Mouse (Mus musculus): ENCODE measurements at regions not wholly inside any gene's neighbourhood (a gene's known extent, or its start where the extent isn't known, plus 50 kb on each side); places are given as distances from the start of the nearest gene placed in this dataset.
A peak's percentile ranks its signal among the peaks of the same experiment; 100 is the strongest.

DNA sequence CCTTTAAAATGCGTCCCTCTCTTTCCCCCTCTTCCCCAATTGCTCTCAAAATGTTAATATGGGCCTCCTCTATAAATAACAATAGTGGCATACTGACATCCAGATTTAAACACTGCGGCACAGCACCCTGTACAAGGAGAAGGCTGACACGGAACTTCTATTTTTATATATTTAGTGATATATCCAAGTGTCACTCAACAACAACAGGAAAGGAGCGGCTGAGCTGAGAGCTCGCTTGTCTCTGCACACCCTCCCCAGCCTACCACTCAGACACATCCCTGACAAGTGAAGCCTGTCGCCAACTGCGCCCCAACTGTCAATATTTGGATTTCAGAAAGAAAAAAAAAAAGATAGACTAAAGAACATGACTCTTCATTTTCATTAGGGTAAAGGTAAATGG is 282.2 kb downstream of the Nuf2 start:
- H3K27ac ChIP-seq (replicated peaks in 1 of 2; ENCODE audit: control insufficient read depth in 1 of 2, insufficient read depth in 1 of 2, low read depth in 2 of 2, low read length in 2 of 2), result peak overlapping the region in 1 of 2 experiments; percentile 37; a peak in 1 of 4 replicates
- peak overlapping the region; percentile 36 for H3K4me2 ChIP-seq (ENCODE audit: low read length)
- peaks cover 9% of the 10 kb centered on the region; the same call in 1 of the 2 replicates for H3K27me3 ChIP-seq (ENCODE audit: control insufficient read depth, insufficient read depth, low read length)
- ATAC-seq (ENCODE audit: insufficient number of reproducible peaks, insufficient read depth, low FRiP score, low read depth), result peak; percentile 56; the same call in 1 of the 2 replicates
- H3K9me3 ChIP-seq (ENCODE audit: control insufficient read depth, low read length), result no peaks in the 10 kb centered on the region
- 32% methylated on average over 7 of the region's 7 CpGs for WGBS
- H3K36me3 ChIP-seq (ENCODE audit: control insufficient read depth, insufficient read depth, low read length), result no peaks in the 10 kb centered on the region
- no peak overlapping the region for H3K9ac ChIP-seq (ENCODE audit: low read length)
- peaks cover 6 to 22% of the 10 kb centered on the region in 2 experiments; a peak in 3 of 4 replicates for H3K4me1 ChIP-seq (ENCODE audit: control insufficient read depth in 2 of 2, insufficient read depth in 2 of 2, low read length in 2 of 2)
- no peak overlapping the region for H3K4me3 ChIP-seq (ENCODE audit: control insufficient read depth in 1 of 2, insufficient read depth in 1 of 2, low read depth in 1 of 2, low read length in 2 of 2)

- Histone ChIP-seq H3K4me3 (ENCODE audit: control insufficient read depth in 1 of 2, insufficient read depth in 1 of 2, low read depth in 1 of 2, low read length in 2 of 2) (no peak overlapping the region), H3K27me3 (ENCODE audit: control insufficient read depth, insufficient read depth, low read length) (no peaks in the 10 kb centered on the region), H3K36me3 (ENCODE audit: control insufficient read depth, insufficient read depth, low read length) (no peaks in the 10 kb centered on the region), H3K27ac (replicated peaks in 1 of 2; ENCODE audit: control insufficient read depth in 1 of 2, insufficient read depth in 1 of 2, low read depth in 2 of 2, low read length in 2 of 2) (no peak overlapping the region), H3K4me2 (ENCODE audit: low read length) (no peak overlapping the region), H3K9ac (ENCODE audit: low read length) (no peak overlapping the region), H3K4me1 (ENCODE audit: control insufficient read depth in 2 of 2, insufficient read depth in 2 of 2, low read length in 2 of 2) (peaks cover 9 to 15% of the 10 kb centered on the region in 2 experiments), H3K9me3 (ENCODE audit: control insufficient read depth, low read length) (no peaks in the 10 kb centered on the region)
- 77% methylated on average over 2 of the region's 2 CpGs for WGBS
- no peak for ATAC-seq (ENCODE audit: insufficient number of reproducible peaks, insufficient read depth, low FRiP score, low read depth)
Observed at GRCm38 (mm10) chr1:169240377-169240776, 290.9 kb downstream of the Nuf2 start.

- Histone ChIP-seq H3K9ac (ENCODE audit: low read length) (no peak overlapping the region), H3K27ac (replicated peaks in 1 of 2; ENCODE audit: control insufficient read depth in 1 of 2, insufficient read depth in 1 of 2, low read depth in 2 of 2, low read length in 2 of 2) (no peak overlapping the region), H3K27me3 (ENCODE audit: control insufficient read depth, insufficient read depth, low read length) (no peaks in the 10 kb centered on the region), H3K9me3 (ENCODE audit: control insufficient read depth, low read length) (no peaks in the 10 kb centered on the region), H3K4me1 (ENCODE audit: control insufficient read depth in 2 of 2, insufficient read depth in 2 of 2, low read length in 2 of 2) (peaks cover 12 to 18% of the 10 kb centered on the region in 2 experiments), H3K4me3 (ENCODE audit: control insufficient read depth in 1 of 2, insufficient read depth in 1 of 2, low read depth in 1 of 2, low read length in 2 of 2) (no peak overlapping the region; a peak in 1 of 4 replicates), H3K4me2 (ENCODE audit: low read length) (peak overlapping the region; percentile 53), H3K36me3 (ENCODE audit: control insufficient read depth, insufficient read depth, low read length) (no peaks in the 10 kb centered on the region)
- no peak for ATAC-seq (ENCODE audit: insufficient number of reproducible peaks, insufficient read depth, low FRiP score, low read depth)
- WGBS, result 13% methylated on average over 16 of the region's 16 CpGs
Observed at GRCm38 (mm10) chr1:169238671-169239090, 292.6 kb downstream of the Nuf2 start.

DNA sequence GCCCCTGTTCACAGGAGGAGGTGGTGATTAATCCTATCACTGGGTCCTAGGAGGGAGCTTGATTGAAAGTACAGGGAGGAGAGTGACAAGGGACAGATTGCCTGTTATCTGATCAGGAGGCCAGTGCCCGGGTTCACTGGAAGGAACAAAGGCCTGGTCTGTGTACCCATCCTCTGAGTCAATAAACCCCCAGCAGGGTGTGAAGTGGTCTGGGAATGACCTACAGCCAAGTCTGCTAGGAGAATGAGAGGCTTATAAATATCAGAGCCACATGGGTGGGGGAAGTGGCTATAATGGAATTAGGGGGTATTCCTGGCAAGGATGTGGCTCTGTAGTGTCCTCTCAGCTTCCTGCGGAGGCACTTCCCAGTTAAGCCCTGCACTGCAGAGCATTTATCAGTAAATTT is 296.0 kb downstream of the Nuf2 start:
- Histone ChIP-seq H3K27me3 (ENCODE audit: control insufficient read depth, insufficient read depth, low read length) (no peaks in the 10 kb centered on the region), H3K36me3 (ENCODE audit: control insufficient read depth, insufficient read depth, low read length) (no peaks in the 10 kb centered on the region), H3K4me1 (ENCODE audit: control insufficient read depth in 2 of 2, insufficient read depth in 2 of 2, low read length in 2 of 2) (peaks cover 12 to 18% of the 10 kb centered on the region in 2 experiments), H3K4me2 (ENCODE audit: low read length) (no peak overlapping the region), H3K4me3 (ENCODE audit: control insufficient read depth in 1 of 2, insufficient read depth in 1 of 2, low read depth in 1 of 2, low read length in 2 of 2) (no peak overlapping the region), H3K9me3 (ENCODE audit: control insufficient read depth, low read length) (no peaks in the 10 kb centered on the region), H3K9ac (ENCODE audit: low read length) (no peak overlapping the region), H3K27ac (replicated peaks in 1 of 2; ENCODE audit: control insufficient read depth in 1 of 2, insufficient read depth in 1 of 2, low read depth in 2 of 2, low read length in 2 of 2) (no peak overlapping the region)
- 6% methylated on average over 2 of the region's 2 CpGs for WGBS
- ATAC-seq (ENCODE audit: insufficient number of reproducible peaks, insufficient read depth, low FRiP score, low read depth), result peak; percentile 31; the same call in 1 of the 2 replicates

DNA sequence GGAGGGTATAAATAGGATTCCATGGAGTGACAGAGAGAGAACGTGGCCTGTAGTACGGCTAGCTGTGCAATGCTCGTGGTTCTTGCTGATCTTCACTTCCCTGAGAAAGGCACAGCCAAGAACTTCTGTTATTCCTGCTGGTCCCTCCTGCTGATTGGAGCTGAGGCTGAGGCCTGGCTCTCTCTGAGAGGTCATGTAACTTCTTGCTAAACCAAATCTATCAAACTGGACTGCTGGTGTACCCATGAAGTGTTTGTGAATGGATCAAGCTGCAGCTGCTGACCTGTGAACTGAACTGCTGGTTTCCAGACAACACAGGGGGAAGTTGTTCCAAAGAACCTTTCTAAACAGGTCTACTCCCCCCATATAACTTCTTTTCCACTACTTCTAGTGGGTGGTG is 297.9 kb downstream of the Nuf2 start:
- Histone ChIP-seq H3K27me3 (ENCODE audit: control insufficient read depth, insufficient read depth, low read length) (no peaks in the 10 kb centered on the region), H3K27ac (replicated peaks in 1 of 2; ENCODE audit: control insufficient read depth in 1 of 2, insufficient read depth in 1 of 2, low read depth in 2 of 2, low read length in 2 of 2) (no peak overlapping the region), H3K4me1 (ENCODE audit: control insufficient read depth in 2 of 2, insufficient read depth in 2 of 2, low read length in 2 of 2) (peaks cover 5 to 9% of the 10 kb centered on the region in 2 experiments), H3K4me2 (ENCODE audit: low read length) (no peak overlapping the region), H3K36me3 (ENCODE audit: control insufficient read depth, insufficient read depth, low read length) (no peaks in the 10 kb centered on the region), H3K9ac (ENCODE audit: low read length) (no peak overlapping the region), H3K4me3 (ENCODE audit: control insufficient read depth in 1 of 2, insufficient read depth in 1 of 2, low read depth in 1 of 2, low read length in 2 of 2) (no peak overlapping the region), H3K9me3 (ENCODE audit: control insufficient read depth, low read length) (no peaks in the 10 kb centered on the region)
- 80% methylated on average over 3 of the region's 3 CpGs for WGBS
- no peak for ATAC-seq (ENCODE audit: insufficient number of reproducible peaks, insufficient read depth, low FRiP score, low read depth)

DNA sequence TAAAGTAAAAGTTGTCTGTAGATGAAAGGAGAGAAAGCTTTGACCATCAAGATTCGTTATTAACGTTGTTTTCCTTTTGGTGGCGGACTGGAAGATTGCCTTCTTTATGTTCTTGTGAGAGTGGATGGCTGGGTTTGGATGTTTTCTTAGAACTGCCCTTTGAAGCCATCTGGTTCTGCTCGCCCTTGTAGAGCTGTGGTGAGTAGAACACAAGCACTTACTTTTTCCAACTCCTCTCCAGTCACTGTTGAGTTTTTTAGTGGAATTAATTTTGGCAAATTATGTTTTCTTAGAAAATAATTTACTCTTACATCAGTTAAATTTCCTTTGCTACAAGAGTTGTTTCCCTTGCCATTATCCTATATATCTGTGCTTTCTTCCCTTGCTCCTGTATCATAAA is 301.2 kb downstream of the Nuf2 start:
- H3K9me3 ChIP-seq (ENCODE audit: control insufficient read depth, low read length), result peaks cover 6% of the 10 kb centered on the region
- no peaks in the 10 kb centered on the region for H3K27me3 ChIP-seq (ENCODE audit: control insufficient read depth, insufficient read depth, low read length)
- WGBS, result 66% methylated on average over 4 of the region's 4 CpGs
- no peak overlapping the region for H3K4me2 ChIP-seq (ENCODE audit: low read length)
- no peak overlapping the region for H3K27ac ChIP-seq (replicated peaks in 1 of 2; ENCODE audit: control insufficient read depth in 1 of 2, insufficient read depth in 1 of 2, low read depth in 2 of 2, low read length in 2 of 2)
- H3K9ac ChIP-seq (ENCODE audit: low read length), result no peak overlapping the region
- H3K36me3 ChIP-seq (ENCODE audit: control insufficient read depth, insufficient read depth, low read length), result no peaks in the 10 kb centered on the region
- ATAC-seq (ENCODE audit: insufficient number of reproducible peaks, insufficient read depth, low FRiP score, low read depth), result no peak
- H3K4me3 ChIP-seq (ENCODE audit: control insufficient read depth in 1 of 2, insufficient read depth in 1 of 2, low read depth in 1 of 2, low read length in 2 of 2), result no peak overlapping the region
- H3K4me1 ChIP-seq (ENCODE audit: control insufficient read depth in 2 of 2, insufficient read depth in 2 of 2, low read length in 2 of 2), result peaks cover under 1% of the 10 kb centered on the region in 2 experiments; a peak in 2 of 4 replicates

- no peak overlapping the region for H3K4me2 ChIP-seq (ENCODE audit: low read length)
- H3K4me1 ChIP-seq (ENCODE audit: control insufficient read depth in 2 of 2, insufficient read depth in 2 of 2, low read length in 2 of 2), result no peaks in the 10 kb centered on the region
- H3K27ac ChIP-seq (replicated peaks in 1 of 2; ENCODE audit: control insufficient read depth in 1 of 2, insufficient read depth in 1 of 2, low read depth in 2 of 2, low read length in 2 of 2), result no peak overlapping the region
- H3K36me3 ChIP-seq (ENCODE audit: control insufficient read depth, insufficient read depth, low read length), result no peaks in the 10 kb centered on the region
- ATAC-seq (ENCODE audit: insufficient number of reproducible peaks, insufficient read depth, low FRiP score, low read depth), result no peak
- WGBS, result 82% methylated on average over 2 of the region's 2 CpGs
- no peak overlapping the region for H3K4me3 ChIP-seq (ENCODE audit: control insufficient read depth in 1 of 2, insufficient read depth in 1 of 2, low read depth in 1 of 2, low read length in 2 of 2)
- peaks cover 6% of the 10 kb centered on the region for H3K9me3 ChIP-seq (ENCODE audit: control insufficient read depth, low read length)
- no peak overlapping the region for H3K9ac ChIP-seq (ENCODE audit: low read length)
- H3K27me3 ChIP-seq (ENCODE audit: control insufficient read depth, insufficient read depth, low read length), result no peaks in the 10 kb centered on the region; the same call in 1 of the 2 replicates
Observed at GRCm38 (mm10) chr1:169224431-169224830, 306.8 kb downstream of the Nuf2 start.

- no peak for ATAC-seq (ENCODE audit: insufficient number of reproducible peaks, insufficient read depth, low FRiP score, low read depth)
- Histone ChIP-seq H3K36me3 (ENCODE audit: control insufficient read depth, insufficient read depth, low read length) (no peaks in the 10 kb centered on the region), H3K4me1 (ENCODE audit: control insufficient read depth in 2 of 2, insufficient read depth in 2 of 2, low read length in 2 of 2) (no peaks in the 10 kb centered on the region), H3K9me3 (ENCODE audit: control insufficient read depth, low read length) (no peaks in the 10 kb centered on the region), H3K4me2 (ENCODE audit: low read length) (no peak overlapping the region), H3K27ac (replicated peaks in 1 of 2; ENCODE audit: control insufficient read depth in 1 of 2, insufficient read depth in 1 of 2, low read depth in 2 of 2, low read length in 2 of 2) (no peak overlapping the region), H3K9ac (ENCODE audit: low read length) (no peak overlapping the region), H3K27me3 (ENCODE audit: control insufficient read depth, insufficient read depth, low read length) (no peaks in the 10 kb centered on the region), H3K4me3 (ENCODE audit: control insufficient read depth in 1 of 2, insufficient read depth in 1 of 2, low read depth in 1 of 2, low read length in 2 of 2) (no peak overlapping the region)
- 65% methylated on average over 1 of the region's 1 CpGs for WGBS
Observed at GRCm38 (mm10) chr1:169187658-169188057, 343.6 kb downstream of the Nuf2 start.
